Mouse (Mus musculus) gastrocnemius, postnatal 25 days (tissue): ENCODE results near the gene Gng12. TPM values are rescaled to one million over a fixed set of nuclear protein-coding genes. Genes with fewer than 3 reads are reported as not detected.
"Not testable (repeated sequence)": the region's sequence is repeated elsewhere in the genome, so short reads cannot be mapped to it uniquely, and the experiment has no call there.

ENCODE experiments used
- DNase-seq: peaks from one replicate; pipeline ENCODE4 v3.0.0; 2022
- total RNA-seq, 2 experiments: library from RNA; stranded (reverse); gene quantifications; 1 replicate in 1 of 2; 2 replicates in 1 of 2; pipeline ENCODE4 v1.2.3; 2021

The Gng12 gene
- total RNA-seq, 2 experiments from 2014 or later = 23.8 to 32.3 TPM

DNA sequence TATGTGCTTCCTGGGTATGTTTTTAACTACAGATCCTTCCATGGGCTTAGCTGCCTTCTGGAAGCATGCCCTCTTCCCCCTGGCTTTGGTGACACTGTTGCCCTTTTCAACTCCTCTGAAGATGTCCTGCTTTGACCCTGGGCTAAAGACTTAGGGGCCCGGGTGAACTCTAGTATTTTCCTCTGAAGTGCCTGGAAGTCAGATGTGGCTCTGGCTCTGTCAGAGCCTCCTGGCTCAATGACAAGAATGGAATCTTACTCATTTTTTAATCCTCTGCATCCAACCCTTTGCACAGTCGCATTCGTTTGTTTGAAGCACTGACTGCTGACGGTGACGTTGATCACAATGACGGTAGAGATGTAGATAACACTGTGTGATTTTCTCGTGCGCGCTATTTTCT lies 96.0 kb downstream of the Gng12 start:
- DNase-seq = no peak

DNA sequence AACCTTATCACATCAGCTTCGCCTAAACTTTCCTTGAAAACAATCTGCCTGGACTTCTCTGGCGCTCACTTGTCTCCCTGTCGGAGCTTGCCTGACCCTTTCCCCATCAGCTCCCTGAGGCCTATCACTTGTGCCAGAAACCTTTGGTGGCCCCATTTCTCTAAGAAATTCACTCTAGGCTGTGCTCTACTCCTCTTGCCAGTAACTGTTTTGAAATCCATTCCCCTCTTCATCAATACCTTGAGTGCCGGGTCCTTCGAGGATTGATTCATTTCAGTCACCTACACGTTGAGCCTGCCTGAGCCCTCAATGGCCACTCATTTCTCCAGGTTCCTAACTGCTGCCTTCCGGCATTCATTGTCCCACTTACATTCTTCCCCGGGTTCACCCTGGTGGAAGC lies 96.6 kb downstream of the Gng12 start:
- DNase-seq = no peak

DNA sequence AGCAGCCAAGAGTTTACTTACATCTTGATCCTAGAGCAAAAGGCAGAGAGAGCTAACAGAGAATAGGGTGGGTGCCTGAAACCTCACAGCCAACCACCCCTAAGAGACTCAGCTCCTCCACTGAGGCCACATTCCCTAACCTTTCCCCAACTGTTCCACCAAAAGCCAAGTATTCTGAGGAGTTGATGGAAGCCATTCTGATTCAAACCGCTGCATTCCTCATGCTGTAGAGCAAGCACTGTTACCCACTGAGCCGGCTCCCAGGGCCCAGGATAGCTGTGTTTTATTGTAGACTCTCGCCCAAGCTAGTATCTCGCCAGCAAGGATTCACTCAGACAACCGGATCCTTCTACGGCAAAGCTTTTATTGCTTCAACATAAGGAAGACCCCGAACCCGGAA lies 98.8 kb downstream of the Gng12 start:
- no peak for DNase-seq

DNA sequence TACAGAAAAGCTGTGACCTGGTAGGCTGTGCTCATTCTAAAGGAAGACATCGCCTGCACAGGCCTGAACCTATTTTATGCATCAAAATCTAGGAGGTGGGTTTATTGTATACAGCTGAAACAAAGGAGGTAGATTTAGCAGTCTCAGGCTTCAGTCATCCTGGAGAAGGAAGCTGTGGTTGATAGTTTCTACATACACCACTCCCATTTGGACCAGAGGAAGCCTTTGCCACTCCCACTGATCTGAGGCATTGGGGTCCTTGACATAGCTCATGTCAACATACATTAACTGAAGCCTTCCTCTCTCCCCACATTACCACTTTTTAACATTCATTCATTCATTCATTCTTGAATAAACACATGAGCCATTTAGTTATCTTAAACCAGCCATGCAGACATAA lies 99.6 kb downstream of the Gng12 start:
- DNase-seq = no peak

DNA sequence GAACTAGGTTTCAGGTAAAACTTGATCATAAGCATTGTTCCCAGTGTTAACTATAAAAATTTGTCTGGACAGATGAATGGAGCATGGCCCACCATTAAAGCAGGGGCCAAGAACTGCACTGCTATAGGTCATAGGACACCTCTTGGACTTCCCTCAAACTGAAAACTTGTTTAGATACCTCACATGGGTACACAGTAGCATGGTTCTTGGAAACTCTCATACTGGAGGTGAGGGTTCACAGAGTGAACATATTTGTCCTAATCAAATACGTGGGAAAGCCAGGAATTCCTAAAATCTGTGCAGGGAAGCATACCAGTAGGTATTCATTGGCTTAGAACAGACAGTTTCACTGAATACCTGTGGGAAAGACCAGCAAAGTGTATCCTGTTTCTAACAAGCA lies 100.1 kb downstream of the Gng12 start:
- no peak for DNase-seq

DNA sequence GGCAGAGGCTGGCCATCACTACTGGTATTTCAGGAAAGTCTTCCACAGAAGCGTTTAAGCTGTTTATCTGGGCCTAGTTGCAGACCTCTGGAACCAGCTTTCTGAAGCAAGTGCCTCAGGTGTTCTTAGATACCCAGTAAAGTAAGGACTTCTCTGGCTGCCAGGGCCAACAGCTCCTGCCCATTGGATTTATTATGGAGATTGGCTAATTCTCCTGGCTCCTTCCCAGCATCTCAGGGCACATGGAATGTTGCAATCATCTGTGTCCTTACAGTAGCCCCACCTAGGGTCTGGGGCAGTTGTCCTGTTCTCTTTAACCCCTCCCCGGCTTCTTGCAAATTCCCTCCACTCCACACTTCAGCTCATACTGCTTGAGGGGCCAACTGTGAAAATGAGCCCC lies 102.4 kb downstream of the Gng12 start:
- DNase-seq = no peak

DNA sequence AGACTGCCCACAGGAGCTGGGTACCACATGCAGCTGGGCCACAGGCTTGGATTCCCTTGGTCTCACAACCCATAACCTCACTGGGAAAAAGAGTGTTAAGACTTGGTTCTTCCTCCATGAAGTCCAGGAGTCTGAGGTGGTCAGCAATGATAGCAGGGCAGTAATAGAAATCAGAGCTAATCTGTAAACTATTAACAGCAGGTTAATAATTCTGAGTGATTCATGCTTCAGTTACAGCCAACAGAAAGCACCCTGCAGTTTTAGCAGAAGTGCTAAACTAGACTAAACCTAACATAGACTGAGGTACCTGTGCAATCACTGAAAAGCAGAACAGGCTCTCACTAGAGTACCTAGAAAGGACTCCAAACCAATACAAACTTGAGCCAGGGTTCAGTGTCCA lies 103.6 kb downstream of the Gng12 start:
- DNase-seq = no peak

DNA sequence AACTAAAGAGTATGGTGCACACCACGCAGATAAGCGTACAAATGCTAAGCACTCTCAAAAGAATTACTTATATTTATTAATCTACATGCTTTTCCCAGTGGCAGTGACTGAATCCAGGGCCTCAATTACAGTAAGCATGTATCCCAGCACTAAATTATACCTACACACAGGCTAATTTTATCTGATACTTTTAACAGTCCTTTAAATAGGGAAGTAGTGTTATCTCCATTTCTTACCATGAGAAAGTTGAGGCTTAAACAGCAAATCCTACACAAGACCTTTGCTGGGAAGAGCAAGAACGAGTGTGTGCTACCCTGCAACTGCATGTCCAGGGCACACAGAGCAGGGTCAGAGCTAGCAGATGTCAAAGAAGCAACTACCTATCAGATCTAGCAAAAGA lies 113.7 kb downstream of the Gng12 start:
- DNase-seq = no peak

DNA sequence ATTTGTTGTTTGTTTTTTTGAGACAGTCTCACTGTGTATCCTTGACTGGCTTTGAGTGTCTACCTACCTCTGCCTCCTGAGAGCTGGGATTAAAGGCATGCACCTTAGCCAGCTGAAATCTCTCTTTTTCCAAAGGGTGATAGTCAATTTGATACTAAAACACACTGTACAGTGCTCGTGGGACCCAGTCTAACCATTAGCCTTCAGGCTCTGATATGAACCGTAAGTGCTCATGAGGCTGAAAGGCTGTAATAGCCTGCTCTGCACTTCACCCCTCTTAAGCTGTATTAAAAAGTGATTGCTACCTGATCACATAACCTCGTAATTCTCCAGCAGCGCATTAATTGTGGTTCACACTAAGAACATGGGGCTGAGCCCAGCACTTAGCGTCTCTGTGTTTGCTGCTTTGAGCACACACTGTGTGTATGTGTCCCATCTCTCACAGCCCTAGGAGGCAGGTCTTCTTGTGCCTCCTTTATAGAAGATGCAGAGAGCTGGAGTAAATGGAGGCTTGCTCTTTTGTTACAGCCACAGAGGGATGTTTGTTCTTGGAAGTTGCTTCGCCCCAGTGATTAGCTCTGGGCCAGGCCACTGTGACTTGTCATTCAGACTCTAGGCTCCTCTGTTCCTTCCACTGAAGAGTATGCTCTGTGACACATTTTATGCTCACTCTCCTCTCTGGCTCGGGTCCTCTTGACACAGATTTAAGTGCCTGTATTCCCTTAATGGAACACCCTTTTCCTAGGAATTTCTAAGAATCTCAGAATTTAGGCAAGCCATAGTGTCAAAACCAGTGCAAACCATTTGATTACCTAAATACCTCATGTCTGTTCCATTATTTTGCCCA lies 114.4 kb downstream of the Gng12 start:
- DNase-seq = no peak

DNA sequence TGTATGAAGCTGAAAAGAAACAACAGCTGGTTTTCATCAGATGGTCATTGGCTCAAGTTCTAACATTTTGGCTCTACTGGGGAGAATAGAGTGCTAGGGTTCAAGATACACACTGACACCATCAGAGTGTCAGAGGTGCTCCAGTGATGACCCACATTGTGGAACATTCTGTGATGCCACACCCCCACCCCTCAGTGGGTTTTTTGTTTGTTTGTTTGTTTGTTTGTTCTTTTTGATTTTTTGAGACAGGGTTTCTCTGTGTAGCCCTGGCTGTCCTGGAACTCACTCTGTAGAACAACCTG lies 115.0 kb downstream of the Gng12 start:
- DNase-seq = no peak

DNA sequence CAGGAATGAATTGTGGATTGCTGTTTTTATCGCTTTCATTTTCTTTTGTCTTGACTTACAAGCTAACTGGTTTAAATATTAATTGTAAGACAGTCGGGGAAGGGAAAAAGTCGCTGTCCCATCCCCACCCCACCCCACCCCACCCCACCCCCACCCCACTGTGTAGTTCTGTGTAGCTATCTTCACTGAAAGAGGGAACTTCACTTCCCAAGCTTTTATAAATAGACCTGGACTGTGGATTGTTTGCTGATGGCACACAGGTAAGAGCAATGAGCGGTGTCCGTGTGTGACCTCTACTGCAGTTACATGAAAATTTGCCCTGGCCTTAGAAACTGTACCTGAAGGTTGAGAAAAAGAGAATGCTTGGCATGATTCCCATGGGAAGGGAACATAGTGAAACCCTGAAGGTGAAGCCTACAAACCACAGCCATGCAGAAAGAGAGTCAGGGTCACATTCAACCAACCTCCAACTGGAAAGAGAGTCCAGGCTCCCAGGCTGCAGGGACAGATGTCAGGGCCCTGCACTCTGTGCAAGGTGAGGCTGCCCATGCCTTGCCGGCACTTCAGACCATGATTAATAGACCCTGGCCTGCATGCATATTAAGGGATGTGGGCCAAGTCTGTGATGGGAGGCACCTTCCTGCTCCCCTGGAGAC lies 117.2 kb downstream of the Gng12 start:
- DNase-seq = no peak

DNA sequence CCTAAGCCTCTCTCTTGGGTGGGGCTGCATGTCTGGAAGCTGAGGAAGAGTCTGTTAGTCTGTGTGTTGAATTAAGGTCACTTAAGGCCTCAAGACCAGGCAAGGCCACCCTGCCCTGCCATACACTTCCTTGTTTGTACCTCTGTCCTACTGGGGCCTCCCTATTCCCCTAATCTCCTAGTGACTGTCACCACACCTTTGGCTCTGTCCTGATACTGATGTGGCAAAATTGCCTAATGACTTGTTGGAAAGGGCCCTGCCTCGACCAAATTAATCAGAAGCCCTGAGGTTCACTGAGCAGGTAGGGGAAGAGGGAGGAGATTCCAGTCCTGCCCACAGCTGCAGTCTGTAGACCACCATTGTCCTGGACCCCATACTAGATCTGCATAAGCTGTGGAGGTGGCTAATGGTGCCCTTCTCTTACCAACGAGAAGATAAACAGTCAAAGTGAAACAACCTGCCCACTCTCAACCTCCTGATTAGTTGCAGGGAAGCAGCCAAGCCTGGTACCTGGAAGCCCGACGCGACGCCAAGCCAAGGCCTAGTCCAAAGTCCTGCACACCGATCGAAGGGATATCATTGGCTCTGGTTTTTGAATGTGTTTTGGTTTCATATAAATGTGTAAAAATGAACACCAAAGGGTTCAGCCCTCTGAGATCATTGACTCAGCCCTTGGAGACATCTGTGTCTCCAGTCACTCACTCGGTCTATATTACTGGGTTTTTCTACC lies 117.9 kb downstream of the Gng12 start:
- no peak for DNase-seq

DNA sequence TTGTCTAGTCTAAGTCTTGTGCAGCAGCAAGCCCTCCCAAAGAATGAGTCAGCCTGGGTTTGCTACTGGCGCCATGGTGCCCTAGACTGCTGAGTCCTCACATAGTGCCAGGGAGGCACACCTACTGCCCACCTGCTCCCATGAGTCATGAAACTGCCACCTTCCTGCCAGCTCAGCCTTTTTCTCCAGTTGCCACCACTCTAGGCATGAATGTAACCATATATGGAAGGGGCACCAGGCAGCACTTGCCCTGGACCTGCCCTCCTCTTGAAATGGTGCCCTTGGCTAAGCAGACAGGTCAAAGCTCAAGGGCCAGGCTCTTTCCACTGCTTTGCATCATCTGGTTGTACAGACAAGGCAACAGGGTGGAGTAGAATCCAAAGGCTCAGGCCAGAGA lies 118.5 kb downstream of the Gng12 start:
- no peak for DNase-seq

DNA sequence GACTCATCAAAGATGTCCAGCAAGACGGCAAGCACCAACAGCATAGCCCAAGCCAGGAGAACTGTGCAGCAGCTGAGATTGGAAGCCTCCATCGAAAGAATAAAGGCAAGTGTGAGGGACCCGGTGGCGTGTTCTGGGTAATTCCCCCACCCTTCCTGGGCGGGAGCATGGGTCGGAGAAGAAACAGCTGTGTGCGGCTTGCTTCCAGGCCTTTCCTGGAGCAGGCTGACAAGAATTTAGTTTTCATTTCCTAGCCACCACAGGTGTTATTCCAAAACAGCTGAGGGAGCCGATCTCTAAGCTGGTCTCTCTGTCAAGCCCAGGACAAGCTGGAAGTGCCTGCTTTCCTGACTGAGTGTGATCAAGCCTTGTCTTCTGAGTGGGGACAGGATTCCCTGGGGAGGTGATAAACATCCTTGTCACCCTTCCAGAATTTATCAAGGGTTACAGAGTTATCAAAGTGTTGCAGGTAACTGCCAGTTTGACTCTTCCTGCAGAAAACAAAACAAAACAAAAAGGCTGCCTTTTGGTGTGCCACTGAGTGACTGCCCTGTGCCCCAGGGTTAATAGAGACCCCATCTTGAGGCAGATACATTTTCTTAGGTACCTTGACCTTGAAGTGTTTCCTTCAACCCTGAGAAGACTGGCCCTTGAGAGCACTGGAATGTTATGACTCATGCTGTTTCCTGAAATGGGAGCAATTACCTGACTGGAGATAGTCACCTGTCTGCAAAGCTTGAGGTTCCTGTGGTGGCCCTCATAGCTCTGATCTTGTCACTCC lies 119.7 kb downstream of the Gng12 start:
- DNase-seq = peak; percentile 48

DNA sequence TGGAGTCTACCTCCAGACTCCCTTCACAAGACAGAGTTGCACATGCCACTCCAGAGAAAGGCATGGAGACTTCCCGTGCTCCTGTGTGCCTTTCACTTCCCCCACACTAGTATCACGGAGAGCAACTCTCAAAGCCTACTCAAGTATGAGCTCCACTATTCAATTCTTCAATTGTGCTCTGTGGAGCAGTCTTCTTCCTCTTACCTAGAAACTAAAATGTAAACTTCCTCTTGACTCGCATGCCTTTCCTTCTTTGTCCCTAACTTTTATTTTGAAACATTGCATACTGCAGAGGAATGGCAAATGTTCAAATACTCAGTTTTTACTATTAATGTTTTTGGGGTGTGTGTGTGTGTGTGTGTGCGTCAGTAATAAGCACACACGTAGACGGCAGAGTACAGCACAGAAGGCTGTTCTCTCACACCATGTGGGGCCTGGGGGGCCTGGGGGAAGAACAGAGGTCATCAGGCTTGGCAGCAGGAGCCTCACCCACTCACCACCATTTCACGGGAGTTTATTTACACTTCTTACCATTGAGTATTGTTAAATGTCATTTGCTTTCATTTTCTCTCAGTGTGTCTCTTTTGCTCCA lies 120.4 kb downstream of the Gng12 start:
- DNase-seq = no peak

DNA sequence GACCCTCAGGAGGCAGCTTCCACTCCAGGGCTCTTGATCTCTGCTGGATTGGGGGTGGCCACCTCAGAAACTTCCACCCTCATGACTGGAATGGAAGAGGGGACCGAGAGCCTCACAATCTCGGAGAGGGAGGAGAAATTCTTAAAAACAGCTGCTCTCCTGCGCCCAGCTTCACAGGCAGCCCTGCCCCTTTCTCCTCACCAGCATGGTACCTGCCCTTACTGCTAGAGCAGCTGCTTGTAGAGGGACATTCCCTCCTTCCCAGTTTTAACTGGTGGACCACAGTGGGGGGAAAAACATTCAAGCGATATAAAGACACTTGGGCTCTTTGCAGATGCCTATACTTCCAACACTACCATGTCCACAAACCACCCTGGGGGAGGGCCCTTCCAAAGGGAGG lies 122.2 kb downstream of the Gng12 start:
- DNase-seq = no peak

DNA sequence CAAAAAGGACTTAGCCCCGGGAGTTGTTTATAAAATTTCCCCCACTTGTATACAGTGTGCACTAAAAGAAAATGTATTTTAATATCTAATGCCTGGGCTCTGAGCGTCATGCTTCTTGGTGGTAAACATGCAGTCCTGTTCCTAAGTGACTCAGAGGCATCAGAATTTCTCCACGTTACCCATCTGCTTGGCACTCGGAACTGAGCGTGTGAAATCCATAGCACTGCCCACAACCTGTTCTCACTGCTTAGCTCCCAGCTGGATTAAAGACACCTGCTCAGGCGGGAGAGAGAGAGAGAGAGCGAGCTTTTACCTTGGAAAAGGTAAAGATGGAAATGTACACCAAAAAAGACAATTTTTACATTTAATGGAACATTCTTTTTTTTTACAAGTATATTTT lies 122.8 kb downstream of the Gng12 start:
- not testable (repeated sequence) for DNase-seq

DNA sequence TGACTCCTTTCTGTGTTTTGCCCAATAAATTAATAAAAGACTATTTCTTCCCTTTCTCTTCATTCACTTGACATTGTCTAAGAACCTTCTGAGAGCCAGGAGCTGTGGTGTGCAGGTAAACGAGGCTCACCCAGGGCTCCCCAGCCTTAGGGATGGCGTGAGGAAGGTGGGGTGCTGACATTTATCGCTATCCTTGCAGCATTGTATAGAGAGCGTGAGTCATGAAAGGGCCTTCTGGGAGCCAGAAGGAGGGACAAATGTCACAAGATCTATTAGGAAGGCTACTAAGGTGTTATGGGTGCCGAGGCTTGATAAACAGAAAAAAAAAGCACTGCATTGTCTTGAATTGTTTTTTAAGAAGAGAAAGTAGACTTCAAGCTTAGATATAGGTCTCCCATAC lies 125.1 kb downstream of the Gng12 start:
- DNase-seq = no peak

DNA sequence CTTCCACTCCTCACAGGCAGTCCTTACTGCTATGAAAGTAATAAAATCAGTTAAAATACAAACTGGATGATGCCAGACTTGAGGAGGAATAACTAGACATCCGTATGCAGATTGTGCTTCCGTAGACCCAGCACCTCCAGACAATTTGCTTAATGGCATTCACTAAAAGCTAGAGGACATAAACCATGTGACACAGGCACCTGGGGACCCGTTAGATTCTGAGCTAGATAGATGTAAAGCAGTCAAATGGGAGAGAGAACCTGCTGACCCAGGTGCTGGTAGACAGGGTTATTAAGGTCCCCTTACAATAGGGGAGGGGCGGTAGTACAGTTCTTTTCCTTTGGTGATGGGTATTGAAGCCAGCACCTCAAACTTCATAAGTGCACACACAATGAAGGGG lies 127.5 kb downstream of the Gng12 start:
- no peak for DNase-seq

DNA sequence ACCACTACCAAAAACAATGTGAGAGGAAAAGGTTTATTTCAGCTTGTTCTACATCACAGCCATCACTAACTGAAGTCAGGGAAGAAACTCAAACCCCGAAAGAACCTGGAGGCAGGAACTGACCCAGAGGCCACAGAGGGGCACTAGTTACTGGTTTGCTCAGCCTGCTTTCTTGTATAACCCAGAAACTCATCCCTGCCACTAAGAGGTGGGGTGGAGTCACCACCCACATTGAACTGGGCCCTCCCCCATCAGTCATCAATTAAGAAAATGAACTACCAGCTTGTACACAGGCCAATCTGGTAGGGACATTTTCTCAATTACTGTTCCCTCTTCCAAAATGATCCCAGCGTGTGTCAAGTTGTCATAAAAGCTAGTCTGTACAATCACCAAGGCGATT lies 130.5 kb downstream of the Gng12 start:
- DNase-seq = no peak

DNA sequence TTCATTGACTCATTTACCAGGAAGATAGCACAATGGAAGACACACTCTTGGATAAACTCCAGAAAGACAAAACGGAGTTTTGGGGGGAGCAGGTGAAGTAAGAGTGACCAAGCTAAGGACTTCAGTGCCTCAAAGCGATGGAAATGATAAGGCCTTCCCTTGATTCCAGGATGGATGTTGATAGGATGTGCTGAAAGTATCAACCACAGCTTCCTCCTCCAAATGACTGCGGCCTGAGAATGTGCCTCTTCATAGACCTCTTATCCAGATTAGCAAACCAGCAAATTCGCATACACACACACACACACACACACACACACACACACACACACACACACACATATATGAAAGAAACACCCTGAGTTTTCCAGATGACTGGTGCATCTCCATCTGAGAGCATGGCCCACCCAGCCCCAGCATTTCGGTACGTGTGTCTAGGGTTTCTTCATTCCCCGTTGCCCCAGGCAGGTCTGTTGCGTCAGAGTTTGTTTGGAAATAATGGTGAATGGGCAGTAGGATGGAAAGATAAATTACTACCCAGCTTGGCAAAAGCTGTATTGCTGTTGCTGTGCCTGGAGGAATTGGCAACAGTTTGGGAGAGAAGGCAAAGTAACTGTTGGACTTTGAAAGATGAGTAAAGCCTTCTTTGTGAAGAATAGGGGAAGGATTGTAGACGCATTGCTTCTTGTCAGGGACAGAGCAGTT lies 131.4 kb downstream of the Gng12 start:
- no peak for DNase-seq
